Mouse (Mus musculus) urinary bladder, postnatal 25 days (tissue): ENCODE results near the gene Cdk6.
"Not testable (repeated sequence)": the region's sequence is repeated elsewhere in the genome, so short reads cannot be mapped to it uniquely, and the experiment has no call there.

Experiments used
- DNase-seq: peaks from one replicate; pipeline ENCODE4 v3.0.0; 2022; ENCODE audit warnings: low spot score

Cdk6 gene

DNA sequence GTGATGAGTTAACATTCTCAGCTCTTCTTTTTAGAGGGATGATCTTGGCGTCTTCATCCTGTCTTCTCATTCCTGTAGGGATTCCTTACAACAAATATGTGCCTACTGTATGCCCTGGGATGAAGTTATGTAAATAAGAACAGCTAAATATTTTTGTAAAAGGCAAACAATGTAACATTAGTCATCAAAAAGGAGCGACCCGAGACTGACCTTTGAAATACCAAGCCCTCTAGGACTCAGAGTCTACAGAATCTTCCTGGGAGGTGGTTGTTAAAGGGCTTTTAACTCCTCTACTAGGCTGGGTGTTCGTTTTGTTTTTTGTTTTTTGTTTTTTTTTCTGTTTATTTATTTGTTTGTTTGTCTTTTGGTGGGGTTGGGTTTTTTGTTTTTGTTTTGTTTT is 4.3 kb downstream of the Cdk6 start:
- DNase-seq, result not testable (repeated sequence)

DNA sequence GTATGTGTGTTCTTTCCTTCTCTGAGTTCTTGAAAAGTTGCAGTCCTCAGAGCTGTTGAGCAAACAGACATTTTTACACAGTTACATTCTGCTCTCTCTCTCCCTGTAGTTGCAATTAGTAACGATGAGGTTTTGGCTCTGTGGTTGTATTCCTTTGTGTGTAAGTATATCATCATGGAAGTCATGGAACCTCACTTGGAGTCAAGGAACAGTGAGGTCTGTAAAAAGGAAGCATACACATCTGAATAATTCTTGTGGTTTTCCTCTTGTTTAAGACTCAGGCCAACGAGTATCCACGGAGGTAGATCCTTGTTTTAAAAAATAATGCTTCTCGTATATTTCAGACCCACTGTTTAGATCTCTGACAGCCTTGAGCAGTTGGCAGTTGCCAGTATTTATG is 8.1 kb downstream of the Cdk6 start:
- not testable (repeated sequence) for DNase-seq

- DNase-seq, result not testable (repeated sequence)
Measured at GRCm38 (mm10) chr5:3351836-3352235, 10.6 kb downstream of the Cdk6 start.

GRCm38 (mm10) chr5:3352314-3352713 is 11.0 kb downstream of the Cdk6 start:
- DNase-seq, result no peak

GRCm38 (mm10) chr5:3352827-3353226 is 11.5 kb downstream of the Cdk6 start:
- DNase-seq, result no peak

GRCm38 (mm10) chr5:3354307-3354706 is 13.0 kb downstream of the Cdk6 start:
- DNase-seq, result no peak

DNA sequence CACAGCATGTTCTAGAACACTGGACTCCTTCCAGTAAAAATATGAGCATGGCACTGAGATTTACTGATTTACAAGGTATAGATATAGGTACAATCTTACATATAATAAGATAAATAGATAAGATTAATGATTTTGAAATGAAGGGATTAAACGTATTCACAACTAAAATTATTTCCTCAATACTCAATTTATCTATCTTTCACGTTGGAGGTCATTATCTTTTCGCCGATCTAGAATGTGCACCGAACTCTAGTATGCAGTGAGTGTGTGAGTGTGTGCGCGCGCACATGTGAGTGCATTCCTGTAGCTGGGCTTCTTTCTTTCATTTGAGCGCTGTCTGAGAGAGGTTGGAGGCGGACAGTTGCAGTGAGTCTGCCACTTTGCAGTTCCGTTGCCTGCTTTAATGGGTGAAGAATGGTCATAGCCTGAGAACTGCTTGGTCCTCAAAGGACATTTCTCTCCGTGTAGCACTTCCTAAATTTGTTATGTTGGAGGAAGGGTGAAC is 13.8 kb downstream of the Cdk6 start:
- no peak for DNase-seq

DNA sequence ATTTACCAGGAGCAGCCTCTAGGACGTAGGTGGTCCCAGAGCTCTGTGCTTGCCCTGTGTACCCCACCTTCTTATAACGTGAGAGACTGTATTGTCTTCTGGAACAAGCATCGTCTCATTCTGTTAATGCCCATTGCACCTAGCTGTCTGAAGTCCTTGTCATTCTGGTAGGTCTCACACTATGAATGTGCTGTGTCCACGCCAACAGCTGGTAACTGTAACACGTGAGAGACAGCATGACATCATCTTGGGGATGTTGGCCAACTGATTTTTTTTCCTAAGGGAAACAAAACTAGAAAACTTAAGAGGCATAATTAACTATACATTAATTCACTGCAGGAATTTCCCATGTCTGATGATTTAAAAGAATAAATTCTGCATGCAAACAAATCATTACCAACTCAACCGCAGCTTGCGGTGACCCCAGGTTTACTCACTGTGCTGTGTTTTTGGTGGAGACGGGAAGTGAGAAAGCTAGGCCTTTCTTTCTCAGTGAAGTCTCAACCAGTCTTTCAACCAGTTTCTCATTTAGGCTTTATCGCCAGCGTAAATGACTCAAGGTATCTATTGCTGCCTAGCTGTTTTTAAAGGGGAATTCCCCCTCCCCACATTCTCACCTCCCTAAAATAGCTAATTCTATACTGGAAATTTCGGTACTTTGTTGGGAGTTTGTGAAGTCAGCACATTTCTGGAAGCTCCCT is 14.4 kb downstream of the Cdk6 start:
- no peak for DNase-seq

- no peak for DNase-seq
Measured at GRCm38 (mm10) chr5:3356261-3356778, 15.0 kb downstream of the Cdk6 start.

DNA sequence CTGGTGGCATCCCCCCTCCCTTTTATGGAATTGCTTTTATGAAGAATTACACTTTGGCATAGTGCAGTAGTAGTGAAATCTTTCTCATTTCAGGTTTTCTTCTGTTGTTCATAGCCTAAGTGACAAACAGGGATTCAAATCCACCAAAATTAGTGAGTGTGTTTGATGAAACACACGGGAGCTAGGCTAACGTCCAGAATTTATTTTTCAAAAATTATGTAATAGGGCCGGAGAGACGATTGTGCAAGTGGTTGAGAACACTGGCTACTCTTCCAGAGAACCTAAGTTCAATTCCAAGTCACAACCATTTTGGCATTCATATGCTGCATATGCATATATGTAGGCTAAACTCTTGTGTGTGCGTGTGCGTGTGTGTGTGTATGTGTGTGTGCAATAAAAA is 16.2 kb downstream of the Cdk6 start:
- DNase-seq, result no peak

DNA sequence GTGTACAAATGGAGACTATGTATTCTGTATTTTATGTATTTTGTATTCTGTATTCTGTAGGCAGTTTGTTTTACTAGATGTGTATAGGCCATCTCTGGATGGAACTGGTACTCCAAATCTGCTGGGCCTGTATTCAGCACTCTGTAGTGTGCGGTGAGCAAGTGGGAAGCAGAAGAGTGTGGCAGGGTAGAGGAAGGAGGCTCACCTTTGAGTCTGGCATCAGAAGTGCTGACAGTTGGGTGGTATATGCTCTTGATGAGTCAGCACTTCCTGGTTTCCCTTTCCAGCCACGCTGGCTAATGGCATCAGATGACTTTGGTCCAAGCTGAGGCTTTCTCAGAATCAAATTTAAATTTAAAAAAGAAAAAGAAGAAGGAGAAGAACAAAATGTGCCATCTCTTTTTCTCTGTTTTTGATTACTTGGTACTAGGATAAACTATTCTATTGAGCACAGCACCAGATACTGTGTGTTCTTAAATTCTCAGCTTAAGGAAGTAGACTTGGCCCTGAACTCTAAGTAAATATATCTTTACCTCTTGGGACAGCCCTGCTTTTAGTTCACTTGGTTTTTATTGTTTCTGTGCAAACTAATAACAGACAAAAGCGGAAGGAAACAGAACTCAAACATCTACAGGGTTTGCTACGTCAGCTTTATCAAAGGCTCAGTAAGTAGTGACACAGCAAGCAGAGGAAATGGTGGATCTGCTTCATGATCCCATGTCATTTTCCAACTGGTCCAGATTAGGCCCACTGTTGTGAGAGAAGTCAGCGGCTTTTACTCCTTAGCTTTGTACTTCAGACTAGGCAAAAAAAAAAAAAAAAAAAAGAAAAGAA is 17.6 kb downstream of the Cdk6 start:
- DNase-seq, result no peak

DNA sequence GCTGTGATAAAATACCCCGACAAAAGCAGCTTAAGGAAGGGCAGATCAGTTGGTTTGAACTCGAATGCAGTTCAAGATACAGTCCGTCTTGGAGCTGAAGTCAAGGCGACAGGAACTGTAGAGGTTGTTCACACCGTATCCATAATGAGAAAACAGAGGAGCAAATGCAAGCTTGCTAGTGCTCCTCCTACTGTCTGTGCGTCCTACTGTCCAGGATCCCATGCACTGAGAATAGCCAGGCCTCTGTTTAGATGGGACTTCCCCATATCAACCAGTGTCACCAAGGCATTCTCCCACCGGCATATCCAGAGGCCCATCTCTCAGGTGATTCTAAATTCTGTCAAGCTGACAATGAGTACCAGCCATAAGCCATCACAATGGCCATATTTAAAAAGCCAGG is 18.6 kb downstream of the Cdk6 start:
- DNase-seq, result no peak

DNA sequence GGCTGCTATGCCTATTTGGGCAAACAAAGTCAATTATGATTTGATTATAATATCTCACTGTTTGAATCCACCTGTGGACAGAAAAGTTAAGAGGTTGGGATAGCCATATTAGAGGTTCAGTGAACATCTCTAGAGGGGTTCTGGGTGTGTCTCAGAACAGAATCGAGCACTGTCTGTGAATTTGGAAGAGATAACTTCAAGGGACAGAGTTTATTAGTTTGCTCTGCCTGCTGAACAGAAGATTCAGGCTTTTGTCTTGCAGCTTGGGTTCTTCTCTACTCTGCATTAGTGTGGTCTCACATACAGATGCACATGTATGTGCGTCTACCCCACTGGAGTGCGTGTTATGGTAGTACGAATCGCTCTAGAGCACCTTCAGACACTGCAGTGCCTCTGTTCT is 20.0 kb downstream of the Cdk6 start:
- DNase-seq, result no peak

- DNase-seq, result no peak
Measured at GRCm38 (mm10) chr5:3362111-3362510, 20.8 kb downstream of the Cdk6 start.

- DNase-seq, result no peak
Measured at GRCm38 (mm10) chr5:3363036-3363983, 22.0 kb downstream of the Cdk6 start.

GRCm38 (mm10) chr5:3367045-3367444 is 25.8 kb downstream of the Cdk6 start:
- no peak for DNase-seq

- no peak for DNase-seq
Measured at GRCm38 (mm10) chr5:3369317-3369716, 28.0 kb downstream of the Cdk6 start.

- no peak for DNase-seq
Measured at GRCm38 (mm10) chr5:3371212-3371611, 29.9 kb downstream of the Cdk6 start.

DNA sequence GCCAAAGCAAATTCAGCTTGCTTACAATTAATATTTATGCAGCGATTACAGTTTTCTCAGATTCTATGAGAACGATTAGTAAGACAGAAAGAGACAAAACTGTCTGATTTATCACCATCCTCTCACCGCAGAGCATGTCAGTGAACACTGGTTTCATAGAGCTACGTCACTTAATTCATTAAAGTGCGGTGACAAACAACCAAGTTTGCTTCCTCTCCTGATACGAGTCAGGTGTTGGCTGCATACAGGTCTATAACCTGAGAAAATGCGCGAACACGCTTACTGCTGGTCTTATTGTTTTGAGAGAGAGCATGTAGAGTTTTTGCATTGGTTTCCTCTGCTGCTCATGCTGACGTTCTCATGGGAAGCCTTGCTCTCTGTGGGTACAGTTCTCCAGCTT is 31.9 kb downstream of the Cdk6 start:
- DNase-seq, result no peak

GRCm38 (mm10) chr5:3374763-3375162 is 33.5 kb downstream of the Cdk6 start:
- DNase-seq, result no peak

DNA sequence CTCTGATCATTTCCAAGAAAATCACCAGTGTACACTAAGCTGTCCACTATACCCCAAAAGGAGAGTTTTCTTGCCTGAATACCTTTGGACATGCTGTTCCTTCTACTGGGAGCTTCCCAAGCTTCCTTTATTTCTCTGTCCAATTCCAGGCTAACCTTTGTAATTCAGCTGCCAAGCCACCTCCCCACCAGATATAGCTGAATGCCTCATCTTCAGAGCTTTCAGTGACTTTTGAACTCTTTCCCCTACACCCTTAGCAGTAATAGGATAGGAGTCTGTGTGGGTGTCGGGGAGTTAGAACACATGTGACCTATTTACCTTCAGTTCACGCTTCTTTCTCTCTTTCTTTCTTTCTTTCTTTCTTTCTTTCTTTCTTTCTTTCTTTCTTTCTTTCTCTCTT is 34.9 kb downstream of the Cdk6 start:
- DNase-seq, result no peak

GRCm38 (mm10) chr5:3379252-3379651 is 38.0 kb downstream of the Cdk6 start:
- no peak for DNase-seq
